Mouse (Mus musculus) 3T3-L1 (cell line): Measurements from ENCODE around the gene 1810010H24Rik.
"Not testable (repeated sequence)": the region's sequence is repeated elsewhere in the genome, so short reads cannot be mapped to it uniquely, and the experiment has no call there.

ENCODE experiments used
- DNase-seq: peaks from one replicate; pipeline ENCODE4 v3.0.0-alpha.2; 2015; ENCODE audit warnings: low read depth, low spot score

The 1810010H24Rik gene

DNA sequence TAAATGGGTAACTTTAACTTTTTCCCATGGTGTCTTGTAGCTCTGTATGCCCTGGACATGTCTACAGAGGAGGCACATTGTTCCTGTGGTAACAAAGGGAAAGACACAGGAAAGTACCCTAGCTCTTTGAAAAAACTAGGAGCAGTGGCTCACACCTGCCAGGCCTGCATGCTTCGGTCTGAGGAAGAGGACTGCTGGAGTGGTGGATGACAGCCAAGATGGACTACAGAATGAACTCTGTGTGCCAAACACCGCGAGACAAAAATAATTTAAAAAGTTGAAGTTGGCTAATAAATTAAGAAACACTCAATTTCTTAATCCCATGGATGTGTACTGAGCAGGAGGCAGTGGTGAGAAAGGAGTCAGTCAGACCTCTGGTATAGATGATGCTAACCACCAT, 15.9 kb downstream of the 1810010H24Rik start:
- DNase-seq = no peak

DNA sequence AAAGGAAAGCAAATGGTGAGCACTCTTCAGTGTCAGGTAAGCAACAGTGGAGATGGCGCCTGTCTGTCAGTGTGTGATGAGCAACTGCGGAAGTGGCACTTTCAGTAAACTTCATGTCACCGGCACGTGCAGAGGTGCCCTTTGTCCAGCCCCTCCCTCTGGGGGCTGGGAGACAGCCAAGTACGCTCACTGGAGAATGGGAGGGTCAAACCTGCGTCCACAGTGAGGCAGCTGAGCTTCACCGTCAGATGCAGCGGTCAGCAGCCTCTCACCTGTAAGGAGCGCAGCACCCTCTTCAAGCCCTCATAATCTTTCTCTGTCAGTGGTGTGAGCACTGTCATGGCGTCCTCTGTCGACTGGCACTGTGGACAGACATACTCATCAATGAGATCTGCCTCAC, 17.9 kb downstream of the 1810010H24Rik start:
- no peak for DNase-seq

DNA sequence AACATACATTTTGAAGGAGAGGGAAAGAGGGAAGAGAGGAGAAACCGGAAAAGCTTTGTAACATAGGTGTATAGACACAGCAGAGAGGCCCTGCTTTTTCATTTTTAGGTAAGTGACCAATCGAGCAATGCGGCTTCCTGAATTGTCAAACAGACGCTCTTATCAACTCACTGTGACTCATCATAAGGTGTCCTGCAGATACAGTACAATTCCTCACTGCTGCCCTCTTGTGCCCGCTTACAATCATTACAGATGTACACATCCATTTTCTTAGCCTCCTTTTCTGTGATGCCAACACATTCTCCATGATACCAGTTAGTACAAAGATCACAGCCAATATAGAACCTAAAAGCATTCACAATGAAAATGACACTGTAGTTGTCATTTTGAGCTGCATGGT, 18.8 kb downstream of the 1810010H24Rik start:
- peak; percentile 94 for DNase-seq

DNA sequence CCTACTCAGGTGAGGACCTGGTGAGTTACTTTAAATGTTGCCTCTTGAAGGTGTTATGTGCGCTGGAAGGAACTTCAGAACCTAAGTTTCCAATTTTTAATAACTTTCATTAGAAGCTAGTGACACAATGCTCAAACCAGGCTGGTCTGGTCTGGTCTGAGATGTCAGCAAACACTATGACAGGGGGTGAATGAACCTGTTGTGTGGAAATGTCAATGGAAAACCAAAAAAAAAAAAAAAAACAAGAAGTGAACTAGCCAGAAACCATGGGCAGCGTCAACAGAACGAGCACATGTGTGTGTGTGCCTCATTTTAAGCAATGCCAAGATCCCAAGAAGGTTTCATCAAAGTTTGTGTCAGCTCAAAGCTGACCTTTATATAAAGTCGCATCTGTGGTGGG, 20.1 kb downstream of the 1810010H24Rik start:
- no peak for DNase-seq

DNA sequence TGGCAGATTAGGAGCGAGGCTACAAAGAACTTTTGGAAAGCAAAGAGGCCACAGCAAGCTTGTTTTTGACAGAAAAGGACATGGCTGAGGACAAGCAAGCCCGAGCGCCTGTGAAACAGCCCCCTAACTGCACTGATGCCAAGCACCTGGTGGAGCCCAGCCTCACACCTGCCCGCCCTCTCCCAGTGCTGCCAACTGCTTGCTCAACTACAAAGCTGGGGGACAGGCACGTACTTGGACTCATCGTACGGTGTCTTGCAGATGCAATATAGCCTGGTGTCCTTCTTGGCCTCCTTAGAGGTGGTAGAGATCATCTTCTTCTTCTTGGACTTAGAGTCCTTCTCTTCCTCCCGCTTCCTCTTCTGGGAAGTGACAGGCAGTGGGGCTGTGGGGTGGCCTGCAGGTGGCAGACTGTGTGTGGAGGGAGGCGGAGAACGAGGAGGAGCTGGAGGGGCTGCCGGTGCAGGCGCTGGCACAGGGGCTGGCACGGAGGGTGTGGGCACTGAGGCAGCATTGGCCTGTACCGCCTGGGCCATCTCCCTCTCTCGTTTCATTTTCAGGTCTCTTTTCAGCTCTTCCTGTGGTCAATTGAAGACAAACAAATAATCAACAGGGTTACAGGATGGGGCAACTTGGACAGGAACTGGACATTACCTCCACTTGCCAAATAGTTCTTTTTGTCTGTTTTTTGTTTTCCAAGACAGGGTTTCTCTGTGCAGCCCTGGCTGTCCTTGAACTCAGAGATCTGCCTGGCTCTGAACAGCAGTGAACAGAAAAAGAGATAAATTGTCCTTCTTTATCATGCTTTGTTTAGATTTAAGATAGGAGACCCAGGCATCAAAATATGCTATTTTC, 21.5 kb downstream of the 1810010H24Rik start:
- DNase-seq = no peak

DNA sequence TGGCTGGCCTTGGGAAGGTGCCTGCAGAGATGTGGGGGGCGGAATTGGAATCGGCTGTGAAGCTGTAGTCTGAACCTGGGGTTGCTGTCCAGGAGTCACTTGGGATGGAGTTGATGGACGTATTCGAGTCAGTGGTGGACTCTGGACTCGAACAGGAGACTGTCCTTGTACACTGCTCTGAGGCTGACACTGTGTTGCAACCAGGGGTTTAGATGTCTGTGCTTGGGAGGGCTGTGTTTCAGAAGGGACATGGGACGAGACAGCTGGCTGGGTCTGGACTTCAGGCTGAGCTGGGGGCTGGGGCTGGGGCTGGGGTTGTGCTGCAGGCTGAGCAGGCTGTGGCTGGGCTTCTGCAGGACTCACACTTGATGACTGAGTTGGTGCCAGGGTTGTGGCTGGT, 29.4 kb downstream of the 1810010H24Rik start:
- no peak for DNase-seq

DNA sequence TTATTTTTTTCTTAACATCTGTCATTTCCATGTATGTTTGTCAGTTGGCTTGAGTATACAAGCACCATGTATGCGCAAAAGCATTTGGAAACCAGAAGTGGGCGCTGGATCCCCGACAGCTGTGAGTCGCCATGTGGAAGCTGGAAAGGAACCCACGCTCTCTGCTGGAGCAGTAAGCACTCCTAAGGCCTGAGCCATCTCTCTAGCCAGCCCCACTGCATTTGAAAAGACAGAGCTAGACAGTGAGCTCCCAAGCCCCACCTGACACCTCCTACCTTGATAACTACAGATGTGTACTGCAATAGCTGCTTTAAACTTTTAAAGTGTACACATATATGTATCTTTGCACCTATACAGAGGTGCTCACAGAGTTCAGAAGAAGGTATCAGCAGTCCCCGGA, 31.9 kb downstream of the 1810010H24Rik start:
- no peak for DNase-seq

DNA sequence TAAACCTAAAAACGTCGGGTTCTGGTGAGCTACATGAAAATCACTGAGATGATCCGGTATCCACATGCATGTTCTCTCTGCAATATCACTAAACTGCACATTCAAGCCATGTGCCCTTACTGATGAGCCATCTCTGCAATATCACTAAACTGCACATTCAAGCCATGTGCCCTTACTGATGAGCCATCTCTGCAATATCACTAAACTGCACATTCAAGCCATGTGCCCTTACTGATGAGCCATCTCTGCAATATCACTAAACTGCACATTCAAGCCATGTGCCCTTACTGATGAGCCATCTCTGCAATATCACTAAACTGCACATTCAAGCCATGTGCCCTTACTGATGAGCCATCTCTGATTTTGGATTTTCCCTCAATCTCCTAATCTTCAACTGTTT, 34.2 kb downstream of the 1810010H24Rik start:
- DNase-seq = not testable (repeated sequence)

DNA sequence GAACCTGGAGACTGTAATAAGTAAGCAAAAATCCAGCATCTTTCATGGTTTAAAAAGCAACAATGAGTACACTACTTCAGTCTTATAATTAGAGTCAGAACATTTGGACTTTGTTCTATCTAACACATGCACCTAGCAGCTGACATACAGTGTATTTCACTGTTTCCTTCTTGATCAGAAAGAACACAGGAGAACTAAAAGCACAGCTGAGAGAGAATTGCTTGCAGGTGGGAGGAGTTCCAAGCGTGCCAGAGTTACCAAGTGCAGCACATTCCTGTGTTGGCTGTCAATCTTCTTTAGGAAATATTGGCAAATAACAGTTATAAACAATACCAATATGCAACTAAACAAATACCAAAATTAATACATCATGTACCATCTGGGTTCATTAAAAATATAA, 35.5 kb downstream of the 1810010H24Rik start:
- DNase-seq = no peak

DNA sequence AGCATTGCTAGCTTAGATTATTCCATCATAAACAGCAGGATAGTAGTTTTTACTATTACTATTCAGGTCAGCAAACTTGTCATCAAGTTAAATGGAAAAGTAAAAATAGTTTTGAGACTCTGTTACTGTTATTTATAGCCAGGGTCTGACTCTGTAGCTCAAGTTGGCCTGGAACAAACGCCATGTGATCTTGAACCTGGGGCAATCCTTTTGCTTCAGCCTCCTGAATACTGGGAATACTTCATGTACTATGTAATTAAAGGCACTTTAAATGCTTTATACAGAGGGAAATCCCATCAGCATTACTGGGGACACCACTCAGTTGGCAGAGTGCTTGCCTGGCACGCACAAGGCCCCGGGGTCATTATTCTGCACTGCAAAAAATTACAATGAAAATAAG, 37.6 kb downstream of the 1810010H24Rik start:
- DNase-seq = no peak

DNA sequence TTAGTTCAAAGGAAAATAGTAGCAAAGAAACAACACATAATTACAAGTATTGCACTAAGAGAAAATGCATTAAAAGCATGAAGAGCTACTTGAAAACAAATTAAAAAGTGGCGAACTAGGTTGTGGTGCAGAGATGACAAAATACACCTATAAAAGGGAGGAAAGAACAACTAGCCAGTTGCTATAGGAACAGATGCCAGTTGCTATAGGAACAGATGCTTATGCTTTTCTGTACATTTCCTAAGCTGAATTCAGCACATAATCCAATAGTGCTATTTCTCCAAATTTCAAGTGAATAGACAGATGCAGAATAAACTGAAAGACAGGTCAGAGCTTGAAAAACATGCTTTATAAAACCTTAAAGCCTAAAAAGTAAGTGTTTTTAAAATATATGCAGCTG, 39.1 kb downstream of the 1810010H24Rik start:
- DNase-seq = no peak

DNA sequence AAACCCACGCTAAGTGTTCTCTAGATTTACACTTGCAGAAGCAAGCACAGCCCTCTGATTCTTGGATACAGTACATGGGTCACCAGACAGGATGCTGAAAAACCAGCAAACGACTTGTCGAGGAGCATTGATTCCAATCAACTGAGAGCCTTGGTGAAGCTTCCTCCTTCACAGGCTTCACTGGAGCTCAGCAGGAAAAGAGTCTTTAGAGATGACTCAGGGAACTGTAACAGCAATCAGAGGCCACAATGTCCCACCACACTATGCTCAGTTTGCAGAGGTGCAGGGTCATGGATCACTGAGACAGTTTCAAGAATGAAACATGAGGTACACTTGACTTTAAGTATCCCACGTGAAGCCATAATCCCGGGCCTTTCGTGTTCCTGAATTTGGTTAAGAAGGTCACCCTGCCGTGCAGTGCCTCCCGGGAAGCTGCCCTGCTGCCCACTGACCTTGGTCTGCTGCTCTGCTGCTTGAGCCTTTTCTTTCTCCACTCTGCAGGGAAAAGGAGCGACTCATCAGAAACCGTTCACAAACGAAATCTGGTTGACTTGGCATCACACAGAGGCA, 39.8 kb downstream of the 1810010H24Rik start:
- no peak for DNase-seq
